In genomic region chr16:44526689-44527088, GRCm38 (mm10) we compare ENCODE assay signal across 8 mouse cellular contexts. TPM values are rescaled to one million over a fixed set of nuclear protein-coding genes. Genes with fewer than 3 reads are reported as not detected.
A peak's percentile ranks its signal among the peaks of the same experiment; 100 is the strongest.
DNase-seq lines count a peak whose midpoint lies in the region; ATAC-seq lines count a peak whose summit lies in the region.
"Had no signal": no experiment of that assay in that cellular context is flagged by ENCODE, and none has a peak within 500 bp of the region (broad histone marks: within the 10 kb centered on the region; RNA-seq: fewer than 3 reads in every experiment).

No protein-coding gene starts in this region.

- 4% methylated on average over 12 of the region's 12 CpGs for WGBS in hindbrain, embryonic 11.5 days
- WGBS in neural tube, embryonic 14.5 days, result 7% methylated on average over 12 of the region's 12 CpGs

- intact Hi-C loops in left cerebral cortex, postnatal 4 days (cut with DNase I), result no loop called here

- no peaks in the 10 kb centered on the region for H3K27me3 ChIP-seq in hindbrain, embryonic 11.5 days (ENCODE audit: control insufficient read depth, insufficient read depth, low read length)
- H3K27me3 ChIP-seq in neural tube, embryonic 14.5 days (ENCODE audit: control insufficient read depth, insufficient read depth, low read length), result no peaks in the 10 kb centered on the region

- no peaks in the 10 kb centered on the region for H3K36me3 ChIP-seq in hindbrain, embryonic 11.5 days (ENCODE audit: control insufficient read depth, insufficient read depth, low read length)
- no peaks in the 10 kb centered on the region for H3K36me3 ChIP-seq in neural tube, embryonic 14.5 days (ENCODE audit: control insufficient read depth, insufficient read depth, low read length)

- H3K9me3 ChIP-seq in hindbrain, embryonic 11.5 days (ENCODE audit: control insufficient read depth, low read length), result no peaks in the 10 kb centered on the region
- no peaks in the 10 kb centered on the region for H3K9me3 ChIP-seq in neural tube, embryonic 14.5 days (ENCODE audit: control insufficient read depth, low read length)

- no peak overlapping the region for H3K4me3 ChIP-seq in hindbrain, embryonic 11.5 days (ENCODE audit: low read depth, low read length)
- H3K4me3 ChIP-seq in neural tube, embryonic 14.5 days (ENCODE audit: low read depth, low read length), result no peak overlapping the region

- no peak for ATAC-seq in hindbrain, embryonic 11.5 days (ENCODE audit: low FRiP score)
- ATAC-seq in neural tube, embryonic 14.5 days (ENCODE audit: low read depth), result no peak

- H3K27ac ChIP-seq in hindbrain, embryonic 11.5 days (ENCODE audit: low read depth, low read length), result peak overlapping the region; percentile 70
- H3K27ac ChIP-seq in neural tube, embryonic 14.5 days (ENCODE audit: low read depth, low read length), result peak overlapping the region; percentile 4; the same call in 1 of the 2 replicates
- H3K27ac ChIP-seq: liver, embryonic 14.5 days had no signal

- peaks cover 6% of the 10 kb centered on the region for H3K4me1 ChIP-seq in hindbrain, embryonic 11.5 days (replicated peaks; ENCODE audit: control insufficient read depth, insufficient read depth, low read length)
- H3K4me1 ChIP-seq in neural tube, embryonic 14.5 days (ENCODE audit: control insufficient read depth, insufficient read depth, low read length), result peaks cover 29% of the 10 kb centered on the region

- peak; percentile 53 for DNase-seq in left cerebral cortex, postnatal 4 days
- no peak for DNase-seq in left cerebral cortex, adult 11 months (ENCODE audit: low spot score)
- peak; percentile 67 for DNase-seq in embryo, embryonic 11 days
- peak; percentile 61 for DNase-seq in hindbrain, embryonic 11.5 days (ENCODE audit: low spot score)
- no peak for DNase-seq in thymus, postnatal 14 days
- DNase-seq in spleen, postnatal 14 days (ENCODE audit: low spot score in 2 of 2), result no peak

- no peak overlapping the region for H3K9ac ChIP-seq in hindbrain, embryonic 11.5 days (ENCODE audit: low read depth, low read length)
- H3K9ac ChIP-seq in neural tube, embryonic 14.5 days (replicated peaks; ENCODE audit: low read depth, low read length), result no peak overlapping the region
- H3K9ac ChIP-seq: liver, embryonic 14.5 days had no signal

- H3K4me2 ChIP-seq in hindbrain, embryonic 11.5 days (replicated peaks; ENCODE audit: low read depth, low read length), result no peak overlapping the region; the same call in 1 of the 2 replicates
- H3K4me2 ChIP-seq in neural tube, embryonic 14.5 days (ENCODE audit: low read depth, low read length), result peak overlapping the region; percentile 23

RNA-seq across cellular contexts. Expression of gene Boc, which starts 32.0 kb away (rescaled TPM):
- 10 to 100 TPM; 20.0 to 22.4 TPM for total RNA-seq in left cerebral cortex, postnatal 4 days (2021)
- 34.3 and 41.7 TPM in 2 replicates for polyA plus RNA-seq in hindbrain, embryonic 11.5 days (2014; fragmentation: Nextera tagmentation; extraction: Ambion mirVana)
- 7.8 and 9.9 TPM in 2 replicates for polyA plus RNA-seq in neural tube, embryonic 14.5 days (2014; fragmentation: Nextera tagmentation; extraction: Ambion mirVana)

Comparison
In these comparisons a context has a peak if more than half of its experiments do, and no peak if none do; other contexts are left out.
1. DNase-seq: peak in left cerebral cortex, postnatal 4 days (single experiment), embryo, embryonic 11 days (single experiment) and hindbrain, embryonic 11.5 days (single experiment); none in left cerebral cortex, adult 11 months (single experiment), thymus, postnatal 14 days (single experiment) and spleen, postnatal 14 days (0 of 2).